In genomic region chr3:35354356-35354755, GRCm38 (mm10) we compare ENCODE assay signal across 13 mouse cellular contexts.
DNase-seq lines count a peak whose midpoint lies in the region; ATAC-seq and TF ChIP-seq lines count a peak whose summit lies in the region.
"Had no signal": no experiment of that assay in that cellular context is flagged by ENCODE, and none has a peak within 500 bp of the region (broad histone marks: within the 10 kb centered on the region; RNA-seq: fewer than 3 reads in every experiment).

No protein-coding gene starts in this region.

- WGBS in limb, embryonic 11.5 days: 39% methylated on average over 5 of the region's 5 CpGs
- WGBS in limb, embryonic 10.5 days: 62% methylated on average over 5 of the region's 5 CpGs
- 49% methylated on average over 5 of the region's 5 CpGs for WGBS in forebrain, embryonic 13.5 days
- 31% methylated on average over 5 of the region's 5 CpGs for WGBS in hindbrain, postnatal 0 days

- H3K27ac ChIP-seq in limb, embryonic 11.5 days (replicated peaks; ENCODE audit: low read depth, low read length): no peak overlapping the region
- H3K27ac ChIP-seq in limb, embryonic 10.5 days: no peak overlapping the region
- H3K27ac ChIP-seq in forebrain, embryonic 13.5 days: peak overlapping the region; percentile 70
- peak overlapping the region; percentile 12; the same call in 1 of the 2 replicates for H3K27ac ChIP-seq in hindbrain, postnatal 0 days
- H3K27ac ChIP-seq: limb, embryonic 13.5 days had no signal

- no peak overlapping the region for H3K4me2 ChIP-seq in limb, embryonic 11.5 days (ENCODE audit: low read depth, severe bottlenecking)
- no peak overlapping the region for H3K4me2 ChIP-seq in forebrain, embryonic 13.5 days
- no peak overlapping the region for H3K4me2 ChIP-seq in hindbrain, postnatal 0 days (ENCODE audit: low read depth, low read length)
- H3K4me2 ChIP-seq: limb, embryonic 13.5 days had no signal

- no peak overlapping the region for H3K9ac ChIP-seq in limb, embryonic 11.5 days (ENCODE audit: low read length)
- H3K9ac ChIP-seq in forebrain, embryonic 13.5 days: no peak overlapping the region
- H3K9ac ChIP-seq in hindbrain, postnatal 0 days (replicated peaks; ENCODE audit: low read length): no peak overlapping the region
- H3K9ac ChIP-seq: limb, embryonic 13.5 days had no signal

- no peaks in the 10 kb centered on the region for H3K9me3 ChIP-seq in limb, embryonic 11.5 days (ENCODE audit: control insufficient read depth, low read length)
- no peaks in the 10 kb centered on the region for H3K9me3 ChIP-seq in limb, embryonic 10.5 days (replicated peaks)
- H3K9me3 ChIP-seq in forebrain, embryonic 13.5 days (replicated peaks): no peaks in the 10 kb centered on the region
- no peaks in the 10 kb centered on the region for H3K9me3 ChIP-seq in hindbrain, postnatal 0 days (ENCODE audit: low read length)
- H3K9me3 ChIP-seq: limb, embryonic 13.5 days had no signal

- H3K4me3 ChIP-seq in limb, embryonic 11.5 days (ENCODE audit: low read depth, low read length): no peak overlapping the region
- no peak overlapping the region for H3K4me3 ChIP-seq in limb, embryonic 10.5 days
- no peak overlapping the region for H3K4me3 ChIP-seq in forebrain, embryonic 13.5 days
- no peak overlapping the region for H3K4me3 ChIP-seq in hindbrain, postnatal 0 days (ENCODE audit: low read length)
- H3K4me3 ChIP-seq: erythroblast, embryonic 14.5 days; limb, embryonic 13.5 days had no signal

- no peak for TF ChIP-seq CTCF in hindbrain, postnatal 0 days (IDR thresholded peaks at IDR 0.05; ENCODE audit: low read depth)

- H3K27me3 ChIP-seq in limb, embryonic 11.5 days (ENCODE audit: control insufficient read depth, insufficient read depth, low read length): no peaks in the 10 kb centered on the region
- no peaks in the 10 kb centered on the region for H3K27me3 ChIP-seq in limb, embryonic 10.5 days (ENCODE audit: low read depth, poor library complexity, severe bottlenecking)
- no peaks in the 10 kb centered on the region for H3K27me3 ChIP-seq in forebrain, embryonic 13.5 days
- no peaks in the 10 kb centered on the region for H3K27me3 ChIP-seq in hindbrain, postnatal 0 days (ENCODE audit: insufficient read depth, low read length)

- H3K4me1 ChIP-seq in limb, embryonic 11.5 days (ENCODE audit: control insufficient read depth, insufficient read depth, low read length): no peaks in the 10 kb centered on the region
- H3K4me1 ChIP-seq in limb, embryonic 10.5 days: peaks cover 57% of the 10 kb centered on the region
- peaks cover 30% of the 10 kb centered on the region for H3K4me1 ChIP-seq in forebrain, embryonic 13.5 days
- H3K4me1 ChIP-seq in hindbrain, postnatal 0 days (ENCODE audit: insufficient read depth, low read length): peaks cover 4% of the 10 kb centered on the region

- peak; percentile 46 for DNase-seq in embryo, embryonic 11 days
- DNase-seq in embryo, embryonic 10.5 days (ENCODE audit: low spot score): no peak
- DNase-seq in limb, embryonic 11.5 days (ENCODE audit: low spot score): peak; percentile 62
- DNase-seq in limb, embryonic 10.5 days (ENCODE audit: low spot score): no peak
- DNase-seq in hindbrain, postnatal 0 days (ENCODE audit: low spot score): peak; percentile 73
- no peak for DNase-seq in c-Kit-positive CD71-positive TER-119-positive erythroid progenitor cells, embryonic 14.5 days (ENCODE audit: low spot score)
- DNase-seq in right cerebral cortex, adult 2 months (ENCODE audit: low spot score in 2 of 2): no peak
- DNase-seq: cerebellum, postnatal 25 days; heart, postnatal 10 days had no signal

- H3K36me3 ChIP-seq in limb, embryonic 11.5 days (ENCODE audit: control insufficient read depth, insufficient read depth, low read length): no peaks in the 10 kb centered on the region
- no peaks in the 10 kb centered on the region for H3K36me3 ChIP-seq in limb, embryonic 10.5 days
- no peaks in the 10 kb centered on the region for H3K36me3 ChIP-seq in forebrain, embryonic 13.5 days (ENCODE audit: poor library complexity, severe bottlenecking)
- H3K36me3 ChIP-seq in hindbrain, postnatal 0 days (ENCODE audit: insufficient read depth, low read length): no peaks in the 10 kb centered on the region
- H3K36me3 ChIP-seq: limb, embryonic 13.5 days had no signal

- no peak for ATAC-seq in limb, embryonic 11.5 days (ENCODE audit: insufficient number of reproducible peaks, low FRiP score, low TSS enrichment, low read depth)
- peak; percentile 69 for ATAC-seq in forebrain, embryonic 13.5 days
- ATAC-seq in hindbrain, postnatal 0 days: peak; percentile 76
- ATAC-seq: lung, postnatal 0 days had no signal

Comparison
In these comparisons a context has a peak if more than half of its experiments do, and no peak if none do; other contexts are left out.
1. DNase-seq: peak in embryo, embryonic 11 days (single experiment), limb, embryonic 11.5 days (single experiment) and hindbrain, postnatal 0 days (single experiment); none in embryo, embryonic 10.5 days (single experiment), limb, embryonic 10.5 days (single experiment), c-Kit-positive CD71-positive TER-119-positive erythroid progenitor cells, embryonic 14.5 days (single experiment) and right cerebral cortex, adult 2 months (0 of 2).
2. H3K27ac ChIP-seq: peak in forebrain, embryonic 13.5 days (single experiment) and hindbrain, postnatal 0 days (single experiment); none in limb, embryonic 11.5 days (single experiment) and limb, embryonic 10.5 days (single experiment).